Mouse (Mus musculus) lung, embryonic 15.5 days (tissue): ENCODE results near the gene Napsa. TPM values are rescaled to one million over a fixed set of nuclear protein-coding genes. Genes with fewer than 3 reads are reported as not detected.
A peak's percentile ranks its signal among the peaks of the same experiment; 100 is the strongest.

Source experiments
- ATAC-seq: fragments of 200-750 bp; cut with Nextera tagmentation; 2 replicates; pipeline ENCODE4 v1.8.0; 2017; ENCODE audit warnings: moderate number of reproducible peaks, borderline replicate concordance; ENCODE audit not compliant: low FRiP score, low TSS enrichment; ENCODE audit errors: extremely low read depth
- H3K27ac ChIP-seq: fragments of 300-500 bp; sonication (generic); 2 replicates; pipeline ENCODE4 v1.5.1; 2015; ENCODE audit warnings: moderate library complexity, mild to moderate bottlenecking, inconsistent platforms
- H3K27me3 ChIP-seq: fragments of 300-500 bp; sonication (generic); 2 replicates; pipeline ENCODE4 v1.6.1; 2015; ENCODE audit warnings: inconsistent platforms
- H3K36me3 ChIP-seq: fragments of 300-500 bp; sonication (generic); 2 replicates; pipeline ENCODE4 v1.6.1; 2015; ENCODE audit warnings: inconsistent platforms
- H3K4me1 ChIP-seq: fragments of 300-500 bp; sonication (generic); 2 replicates; pipeline ENCODE4 v1.6.1; 2015; ENCODE audit warnings: inconsistent platforms
- H3K4me2 ChIP-seq: fragments of 300-500 bp; sonication (generic); 2 replicates; pipeline ENCODE4 v1.6.1; 2015; ENCODE audit warnings: inconsistent platforms, mild to moderate bottlenecking, moderate library complexity
- H3K4me3 ChIP-seq: fragments of 300-500 bp; sonication (generic); 2 replicates; pipeline ENCODE4 v1.5.1; 2015; ENCODE audit warnings: mild to moderate bottlenecking, inconsistent platforms
- H3K9ac ChIP-seq: fragments of 300-500 bp; sonication (generic); 2 replicates; pipeline ENCODE4 v1.6.1; 2015; ENCODE audit warnings: inconsistent platforms
- H3K9me3 ChIP-seq: fragments of 300-500 bp; sonication (generic); 2 replicates; pipeline ENCODE4 v1.6.1; 2016; ENCODE audit warnings: inconsistent platforms
- WGBS: fragments of 180-500 bp; shearing (Covaris S2); methylation state at CpG from one replicate; pipeline ENCODE4 v1.1.7; 2015; 5-methylcytosine and 5-hydroxymethylcytosine counted together
- polyA plus RNA-seq: library from polyadenylated mRNA; unstranded; fragments of >200 nt; fragmentation: Nextera tagmentation; extraction: Ambion mirVana; gene quantifications from 2 replicates; pipeline ENCODE4 v1.2.1, GENCODE M21; 2015

The Napsa gene
- polyA plus RNA-seq, 1 experiment from 2014 or later: 42.2 TPM

- H3K27ac ChIP-seq: no peak overlapping the region
- H3K4me3 ChIP-seq: no peak overlapping the region
- ATAC-seq: no peak
- no peak overlapping the region for H3K9ac ChIP-seq
- no peaks in the 10 kb centered on the region for H3K27me3 ChIP-seq
- WGBS: 50% methylated on average over 2 of the region's 2 CpGs
- H3K4me2 ChIP-seq: no peak overlapping the region
- no peaks in the 10 kb centered on the region for H3K9me3 ChIP-seq
- H3K4me1 ChIP-seq: peaks cover 6% of the 10 kb centered on the region; the same call in 1 of the 2 replicates
- no peaks in the 10 kb centered on the region for H3K36me3 ChIP-seq
Observed at GRCm38 (mm10) chr7:44557629-44558028, 14.6 kb upstream of the Napsa start.

GRCm38 (mm10) chr7:44560435-44561400 lies 11.5 kb upstream of the Napsa start:
- Histone ChIP-seq H3K27me3 (no peaks in the 10 kb centered on the region), H3K4me1 (no peaks in the 10 kb centered on the region), H3K36me3 (no peaks in the 10 kb centered on the region), H3K9ac (no peak overlapping the region), H3K4me3 (no peak overlapping the region), H3K4me2 (no peak overlapping the region), H3K27ac (no peak overlapping the region), H3K9me3 (no peaks in the 10 kb centered on the region)
- ATAC-seq: peak; percentile 35; the same call in 1 of the 2 replicates
- WGBS: 51% methylated on average over 18 of the region's 18 CpGs

GRCm38 (mm10) chr7:44563284-44563683 lies 8.9 kb upstream of the Napsa start:
- no peaks in the 10 kb centered on the region for H3K27me3 ChIP-seq
- no peak overlapping the region for H3K4me2 ChIP-seq
- H3K36me3 ChIP-seq: no peaks in the 10 kb centered on the region
- no peak overlapping the region for H3K9ac ChIP-seq
- H3K4me1 ChIP-seq: no peaks in the 10 kb centered on the region
- WGBS: 34% methylated on average over 8 of the region's 8 CpGs
- H3K4me3 ChIP-seq: no peak overlapping the region
- H3K27ac ChIP-seq: no peak overlapping the region
- no peaks in the 10 kb centered on the region for H3K9me3 ChIP-seq
- ATAC-seq: no peak

GRCm38 (mm10) chr7:44564486-44564885 lies 7.7 kb upstream of the Napsa start:
- 81% methylated on average over 10 of the region's 10 CpGs for WGBS
- Histone ChIP-seq H3K36me3 (no peaks in the 10 kb centered on the region), H3K4me1 (no peaks in the 10 kb centered on the region), H3K9me3 (no peaks in the 10 kb centered on the region), H3K27ac (no peak overlapping the region), H3K9ac (no peak overlapping the region), H3K4me3 (no peak overlapping the region), H3K27me3 (no peaks in the 10 kb centered on the region), H3K4me2 (no peak overlapping the region)
- ATAC-seq: no peak

GRCm38 (mm10) chr7:44565414-44565813 lies 6.8 kb upstream of the Napsa start:
- ATAC-seq: no peak

GRCm38 (mm10) chr7:44568803-44569202 lies 3.4 kb upstream of the Napsa start:
- Histone ChIP-seq H3K4me3 (no peak overlapping the region), H3K27ac (no peak overlapping the region), H3K4me2 (no peak overlapping the region), H3K36me3 (no peaks in the 10 kb centered on the region), H3K4me1 (no peaks in the 10 kb centered on the region), H3K27me3 (no peaks in the 10 kb centered on the region), H3K9me3 (no peaks in the 10 kb centered on the region), H3K9ac (no peak overlapping the region)
- 35% methylated on average over 9 of the region's 9 CpGs for WGBS
- no peak for ATAC-seq

More at GRCm38 (mm10) chr7:44565414-44565813, 6.8 kb upstream of the Napsa start:
- H3K4me2 ChIP-seq: no peak overlapping the region
- no peaks in the 10 kb centered on the region for H3K27me3 ChIP-seq
- no peaks in the 10 kb centered on the region for H3K36me3 ChIP-seq
- no peak overlapping the region for H3K9ac ChIP-seq
- 59% methylated on average over 6 of the region's 6 CpGs for WGBS
- H3K9me3 ChIP-seq: no peaks in the 10 kb centered on the region
- H3K4me1 ChIP-seq: no peaks in the 10 kb centered on the region
- no peak overlapping the region for H3K4me3 ChIP-seq
- no peak overlapping the region for H3K27ac ChIP-seq

GRCm38 (mm10) chr7:44570989-44571388 lies 1.2 kb upstream of the Napsa start:
- no peaks in the 10 kb centered on the region for H3K4me1 ChIP-seq
- H3K27me3 ChIP-seq: no peaks in the 10 kb centered on the region
- H3K9ac ChIP-seq: no peak overlapping the region
- no peak for ATAC-seq
- no peak overlapping the region for H3K4me3 ChIP-seq
- 75% methylated on average over 6 of the region's 6 CpGs for WGBS
- no peaks in the 10 kb centered on the region for H3K9me3 ChIP-seq
- H3K36me3 ChIP-seq: no peaks in the 10 kb centered on the region
- no peak overlapping the region for H3K4me2 ChIP-seq
- H3K27ac ChIP-seq: no peak overlapping the region

GRCm38 (mm10) chr7:44571811-44572210 lies 369 bp upstream of the Napsa start:
- 62% methylated on average over 4 of the region's 4 CpGs for WGBS
- peak overlapping the region; percentile 17; the same call in 1 of the 2 replicates for H3K27ac ChIP-seq

GRCm38 (mm10) chr7:44572956-44573484 lies 840 bp downstream of the Napsa start:
- H3K9me3 ChIP-seq: no peaks in the 10 kb centered on the region
- no peaks in the 10 kb centered on the region for H3K27me3 ChIP-seq
- no peaks in the 10 kb centered on the region for H3K36me3 ChIP-seq
- H3K4me1 ChIP-seq: no peaks in the 10 kb centered on the region
- H3K27ac ChIP-seq: no peak overlapping the region
- no peak overlapping the region; the same call in 1 of the 2 replicates for H3K4me2 ChIP-seq
- H3K9ac ChIP-seq: no peak overlapping the region
- no peak overlapping the region for H3K4me3 ChIP-seq
- 78% methylated on average over 5 of the region's 5 CpGs for WGBS
- ATAC-seq: no peak

More at GRCm38 (mm10) chr7:44571811-44572210, 369 bp upstream of the Napsa start:
- Histone ChIP-seq H3K9me3 (no peaks in the 10 kb centered on the region), H3K9ac (no peak overlapping the region), H3K36me3 (no peaks in the 10 kb centered on the region), H3K27me3 (no peaks in the 10 kb centered on the region), H3K4me1 (no peaks in the 10 kb centered on the region), H3K4me2 (no peak overlapping the region), H3K4me3 (no peak overlapping the region)
- no peak for ATAC-seq

GRCm38 (mm10) chr7:44576333-44576844 lies 4.2 kb downstream of the Napsa start:
- no peaks in the 10 kb centered on the region for H3K4me1 ChIP-seq
- no peak overlapping the region for H3K27ac ChIP-seq
- H3K36me3 ChIP-seq: no peaks in the 10 kb centered on the region
- H3K4me3 ChIP-seq: no peak overlapping the region
- no peaks in the 10 kb centered on the region for H3K27me3 ChIP-seq
- ATAC-seq: no peak
- WGBS: 36% methylated on average over 5 of the region's 5 CpGs
- H3K4me2 ChIP-seq: no peak overlapping the region
- H3K9me3 ChIP-seq: no peaks in the 10 kb centered on the region
- no peak overlapping the region for H3K9ac ChIP-seq

GRCm38 (mm10) chr7:44581637-44582036 lies 9.5 kb downstream of the Napsa start:
- no peak overlapping the region for H3K4me2 ChIP-seq
- peaks cover 14% of the 10 kb centered on the region for H3K27me3 ChIP-seq
- no peak overlapping the region for H3K9ac ChIP-seq
- no peaks in the 10 kb centered on the region for H3K9me3 ChIP-seq
- H3K36me3 ChIP-seq: no peaks in the 10 kb centered on the region
- ATAC-seq: no peak
- H3K4me3 ChIP-seq: no peak overlapping the region
- 65% methylated on average over 6 of the region's 6 CpGs for WGBS
- H3K27ac ChIP-seq: 0 out of 2 replicates have a peak overlapping the region, but pooled peaks have one; percentile 94
- peaks cover 16% of the 10 kb centered on the region for H3K4me1 ChIP-seq

- Histone ChIP-seq H3K27ac (peak overlapping the region; percentile 94), H3K4me1 (peaks cover 16% of the 10 kb centered on the region), H3K4me2 (peak overlapping the region; percentile 33), H3K4me3 (no peak overlapping the region), H3K9me3 (no peaks in the 10 kb centered on the region), H3K9ac (no peak overlapping the region), H3K36me3 (no peaks in the 10 kb centered on the region), H3K27me3 (peaks cover 25% of the 10 kb centered on the region)
- WGBS: 50% methylated on average over 5 of the region's 5 CpGs
- peak; percentile 51 for ATAC-seq
Observed at GRCm38 (mm10) chr7:44582709-44583108, 10.5 kb downstream of the Napsa start.
